Mouse (Mus musculus) lung, embryonic 16.5 days (tissue): Measurements from ENCODE around the gene Adamts15. TPM values are rescaled to one million over a fixed set of nuclear protein-coding genes. Genes with fewer than 3 reads are reported as not detected.

ENCODE experiments used
- ATAC-seq: fragments of 200-750 bp; cut with Nextera tagmentation; 2 replicates; pipeline ENCODE4 v1.8.0; 2017; ENCODE audit warnings: low read depth, mild to moderate bottlenecking, moderate library complexity
- H3K27ac ChIP-seq: fragments of 300-500 bp; sonication (generic); 2 replicates; pipeline ENCODE4 v1.5.1; 2014; ENCODE audit warnings: mild to moderate bottlenecking, control low read depth, low read length
- H3K27me3 ChIP-seq: fragments of 300-500 bp; sonication (generic); 2 replicates; pipeline ENCODE4 v1.6.1; 2014; ENCODE audit warnings: low read depth, low read length, mixed read lengths; ENCODE audit not compliant: control insufficient read depth, insufficient read depth
- H3K36me3 ChIP-seq: fragments of 300-500 bp; sonication (generic); 2 replicates; pipeline ENCODE4 v1.6.1; 2014; ENCODE audit warnings: low read length; ENCODE audit not compliant: control insufficient read depth, insufficient read depth
- H3K4me1 ChIP-seq: fragments of 300-500 bp; sonication (generic); replicated peaks from 2 replicates; pipeline ENCODE4 v1.6.1; 2014; ENCODE audit warnings: low read length, mixed read lengths; ENCODE audit not compliant: control insufficient read depth, insufficient read depth
- H3K4me2 ChIP-seq: fragments of 300-500 bp; sonication (generic); 2 replicates; pipeline ENCODE4 v1.6.1; 2014; ENCODE audit warnings: low read depth, low read length, control low read depth
- H3K4me3 ChIP-seq: fragments of 300-500 bp; sonication (generic); 2 replicates; pipeline ENCODE4 v1.5.1; 2014; ENCODE audit warnings: mild to moderate bottlenecking, low read length, control low read depth
- H3K9ac ChIP-seq: fragments of 300-500 bp; sonication (generic); 2 replicates; pipeline ENCODE4 v1.6.1; 2014; ENCODE audit warnings: low read length, control low read depth
- H3K9me3 ChIP-seq: fragments of 300-500 bp; sonication (generic); 2 replicates; pipeline ENCODE4 v1.6.1; 2016; ENCODE audit warnings: low read length; ENCODE audit not compliant: control insufficient read depth
- WGBS: fragments of 180-500 bp; shearing (Covaris S2); extraction: QIAGEN DNeasy Blood & Tissue Kit; methylation state at CpG from one replicate; pipeline ENCODE4 v1.1.7; 2014; 5-methylcytosine and 5-hydroxymethylcytosine counted together
- polyA plus RNA-seq: library from polyadenylated mRNA; unstranded; fragments of >200 nt; fragmentation: Nextera tagmentation; extraction: Ambion mirVana; gene quantifications from 2 replicates; pipeline ENCODE4 v1.2.1, GENCODE M21; 2015

The Adamts15 gene
- polyA plus RNA-seq, 1 experiment from 2014 or later: 7.1 TPM

DNA sequence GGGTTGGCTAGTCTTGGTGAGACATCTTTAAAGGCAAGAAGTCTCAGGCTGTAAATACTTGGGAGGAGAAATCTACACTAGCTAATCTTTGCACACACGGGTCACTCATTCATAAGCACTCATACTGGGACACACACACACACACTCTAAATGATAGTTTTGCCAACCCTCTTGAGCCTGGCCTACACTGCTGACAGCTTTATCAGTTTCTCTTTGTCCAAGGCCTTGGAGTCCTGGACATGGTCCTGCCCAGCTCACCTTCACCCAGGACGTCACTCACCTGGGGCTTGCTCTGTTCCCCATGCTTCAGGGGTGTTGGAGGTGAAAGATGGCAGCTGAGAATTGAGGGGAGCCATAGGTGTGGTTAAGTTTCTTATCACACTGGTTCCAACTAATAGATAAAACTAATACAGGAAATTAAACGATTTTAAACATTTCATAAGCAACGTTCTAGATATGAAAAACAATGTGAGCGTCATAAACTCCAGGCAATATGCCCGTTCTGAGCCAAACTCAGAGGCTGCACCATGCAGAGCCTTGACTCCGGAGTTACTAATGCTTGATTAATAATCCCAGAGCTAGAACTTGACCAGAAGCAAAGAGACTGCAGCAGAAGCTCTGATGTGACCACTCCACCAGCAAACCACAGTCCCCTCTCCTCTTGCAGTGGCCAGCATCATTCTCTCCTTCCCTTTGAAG is 42.9 kb downstream of the Adamts15 start:
- ATAC-seq: peak; percentile 79; the same call in 1 of the 2 replicates
- WGBS: 37% methylated on average over 7 of the region's 7 CpGs
- Histone ChIP-seq H3K9me3 (no peaks in the 10 kb centered on the region), H3K4me1 (0 out of 2 replicates have a peak, but pooled peaks cover 2% of the 10 kb centered on the region), H3K4me3 (no peak overlapping the region), H3K27me3 (no peaks in the 10 kb centered on the region), H3K9ac (no peak overlapping the region), H3K27ac (peak overlapping the region; percentile 56), H3K36me3 (no peaks in the 10 kb centered on the region), H3K4me2 (no peak overlapping the region)

- Histone ChIP-seq H3K27me3 (no peaks in the 10 kb centered on the region), H3K9me3 (no peaks in the 10 kb centered on the region), H3K4me1 (0 out of 2 replicates have a peak, but pooled peaks cover 2% of the 10 kb centered on the region), H3K9ac (no peak overlapping the region), H3K36me3 (no peaks in the 10 kb centered on the region), H3K4me2 (no peak overlapping the region), H3K4me3 (no peak overlapping the region), H3K27ac (no peak overlapping the region)
- 38% methylated on average over 3 of the region's 3 CpGs for WGBS
- no peak for ATAC-seq
Measured at GRCm38 (mm10) chr9:30876552-30876951, 45.7 kb downstream of the Adamts15 start.

GRCm38 (mm10) chr9:30855837-30856236 is 66.4 kb downstream of the Adamts15 start:
- Histone ChIP-seq H3K4me1 (no peaks in the 10 kb centered on the region), H3K9ac (no peak overlapping the region), H3K27ac (no peak overlapping the region), H3K27me3 (no peaks in the 10 kb centered on the region), H3K36me3 (no peaks in the 10 kb centered on the region), H3K9me3 (no peaks in the 10 kb centered on the region), H3K4me2 (no peak overlapping the region), H3K4me3 (no peak overlapping the region)
- no peak for ATAC-seq
- 77% methylated on average over 2 of the region's 2 CpGs for WGBS

DNA sequence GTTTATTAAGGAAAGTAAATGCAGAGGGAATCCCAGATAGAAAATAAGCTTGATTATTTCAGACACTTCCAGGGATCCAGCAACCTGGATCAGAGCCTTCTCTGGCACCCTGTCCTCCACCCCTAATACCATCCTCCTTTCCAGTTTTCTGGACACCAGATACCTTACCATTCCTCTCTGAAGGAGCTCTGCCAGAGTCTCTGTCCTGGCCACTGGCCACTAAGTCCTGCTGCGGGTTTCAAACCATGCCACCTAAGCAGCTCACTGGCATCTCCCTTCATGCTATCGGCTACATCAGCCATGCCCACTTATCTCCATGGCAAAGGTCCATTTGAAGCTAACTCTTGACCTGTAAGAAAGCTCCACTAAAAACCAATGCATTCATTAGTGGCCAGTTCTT is 70.4 kb downstream of the Adamts15 start:
- no peak overlapping the region for H3K9ac ChIP-seq
- ATAC-seq: no peak
- H3K27ac ChIP-seq: no peak overlapping the region
- WGBS: 90% methylated on average over 2 of the region's 2 CpGs
- no peaks in the 10 kb centered on the region for H3K9me3 ChIP-seq
- H3K4me1 ChIP-seq: no peaks in the 10 kb centered on the region
- no peaks in the 10 kb centered on the region for H3K36me3 ChIP-seq
- no peak overlapping the region for H3K4me2 ChIP-seq
- no peaks in the 10 kb centered on the region for H3K27me3 ChIP-seq
- no peak overlapping the region for H3K4me3 ChIP-seq

DNA sequence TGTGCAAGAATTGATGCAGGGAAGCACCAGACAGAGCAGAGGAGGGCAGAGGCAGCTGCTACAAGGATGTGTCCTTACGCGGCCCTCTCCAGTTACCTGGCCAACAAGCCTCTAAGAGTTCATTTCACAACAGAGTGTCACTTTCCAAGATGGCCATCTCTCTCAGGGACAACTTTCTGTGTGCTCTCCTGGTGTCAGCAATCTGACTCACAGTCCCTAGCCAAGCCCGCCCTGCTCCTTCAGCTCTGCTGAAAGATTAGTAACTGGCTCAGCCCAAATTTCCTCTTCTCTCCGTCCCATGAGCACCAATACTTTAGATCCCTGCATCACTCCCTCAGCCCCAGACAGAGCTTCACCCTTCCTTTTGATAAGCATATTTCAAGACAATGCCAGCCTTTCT is 72.3 kb downstream of the Adamts15 start:
- ATAC-seq: no peak
- Histone ChIP-seq H3K27me3 (no peaks in the 10 kb centered on the region), H3K36me3 (no peaks in the 10 kb centered on the region), H3K9ac (no peak overlapping the region), H3K4me2 (no peak overlapping the region), H3K27ac (no peak overlapping the region), H3K4me3 (no peak overlapping the region), H3K4me1 (no peaks in the 10 kb centered on the region), H3K9me3 (no peaks in the 10 kb centered on the region)
- 67% methylated on average over 4 of the region's 4 CpGs for WGBS

DNA sequence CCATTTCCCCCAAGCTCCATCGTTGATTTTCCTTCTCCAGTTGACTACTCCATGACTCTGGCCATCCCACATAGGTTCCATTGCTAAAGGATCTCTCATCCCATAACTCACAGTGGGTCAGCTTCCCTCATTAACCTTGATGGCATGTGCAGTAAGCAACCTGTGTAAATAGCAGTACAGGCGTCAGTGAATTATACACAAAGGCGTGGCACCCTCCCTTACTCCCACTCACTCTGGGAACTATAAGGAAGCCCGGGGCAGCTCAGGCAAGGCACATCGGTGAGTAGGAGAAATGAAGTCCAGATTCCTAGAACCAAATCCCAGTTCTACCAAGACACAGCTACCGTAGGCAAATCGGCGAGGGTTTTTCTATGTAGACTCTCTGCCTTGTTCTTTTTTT is 72.8 kb downstream of the Adamts15 start:
- no peaks in the 10 kb centered on the region for H3K27me3 ChIP-seq
- no peaks in the 10 kb centered on the region for H3K36me3 ChIP-seq
- no peak overlapping the region for H3K4me2 ChIP-seq
- no peak overlapping the region for H3K4me3 ChIP-seq
- H3K9me3 ChIP-seq: no peaks in the 10 kb centered on the region
- H3K27ac ChIP-seq: no peak overlapping the region
- H3K4me1 ChIP-seq: no peaks in the 10 kb centered on the region
- WGBS: 81% methylated on average over 8 of the region's 8 CpGs
- ATAC-seq: no peak
- H3K9ac ChIP-seq: no peak overlapping the region

Other genes with a start within 250 kb of the Adamts15 start
- gene Adamts8, start 20.1 kb upstream of the Adamts15 start, polyA plus RNA-seq: 3.3 and 3.8 TPM in 2 replicates
- gene Zbtb44, start 108.2 kb upstream of the Adamts15 start, polyA plus RNA-seq: 7.1 and 7.6 TPM in 2 replicates
- gene St14, start 209.4 kb upstream of the Adamts15 start, polyA plus RNA-seq: 58.3 and 58.6 TPM in 2 replicates